Mouse (Mus musculus) intestine, embryonic 16.5 days (tissue): ENCODE measurements around the gene Tulp2. TPM values are rescaled to one million over a fixed set of nuclear protein-coding genes. Genes with fewer than 3 reads are reported as not detected.

ENCODE experiments used
- ATAC-seq: fragments of 200-750 bp; cut with Nextera tagmentation; 2 replicates; pipeline ENCODE4 v1.8.0; 2017; ENCODE audit warnings: moderate TSS enrichment, moderate library complexity
- H3K27ac ChIP-seq: fragments of 300-500 bp; sonication (generic); 2 replicates; pipeline ENCODE4 v1.5.1; 2014; ENCODE audit warnings: mild to moderate bottlenecking, low read length
- H3K27me3 ChIP-seq: fragments of 300-500 bp; sonication (generic); replicated peaks from 2 replicates; pipeline ENCODE4 v1.6.1; 2014; ENCODE audit warnings: low read length, control low read depth, mixed read lengths; ENCODE audit not compliant: control insufficient read depth, insufficient read depth
- H3K36me3 ChIP-seq: fragments of 300-500 bp; sonication (generic); 2 replicates; pipeline ENCODE4 v1.6.1; 2014; ENCODE audit warnings: low read length, control low read depth; ENCODE audit not compliant: control insufficient read depth, insufficient read depth
- H3K4me1 ChIP-seq: fragments of 300-500 bp; sonication (generic); 2 replicates; pipeline ENCODE4 v1.6.1; 2014; ENCODE audit warnings: low read length, control low read depth, mixed read lengths; ENCODE audit not compliant: control insufficient read depth, insufficient read depth
- H3K4me2 ChIP-seq: fragments of 300-500 bp; sonication (generic); 2 replicates; pipeline ENCODE4 v1.6.1; 2014; ENCODE audit warnings: low read depth, low read length, control low read depth
- H3K4me3 ChIP-seq: fragments of 300-500 bp; sonication (generic); 2 replicates; pipeline ENCODE4 v1.5.1; 2014; ENCODE audit warnings: mild to moderate bottlenecking, low read length
- H3K9ac ChIP-seq: fragments of 300-500 bp; sonication (generic); 2 replicates; pipeline ENCODE4 v1.6.1; 2014; ENCODE audit warnings: low read depth, low read length
- H3K9me3 ChIP-seq: fragments of 300-500 bp; sonication (generic); 2 replicates; pipeline ENCODE4 v1.6.1; 2016; ENCODE audit warnings: low read length, control low read depth; ENCODE audit not compliant: control insufficient read depth
- WGBS: fragments of 180-500 bp; shearing (Covaris S2); extraction: QIAGEN DNeasy Blood & Tissue Kit; methylation state at CpG from one replicate; pipeline ENCODE4 v1.1.7; 2014; 5-methylcytosine and 5-hydroxymethylcytosine counted together
- polyA plus RNA-seq: library from polyadenylated mRNA; unstranded; fragments of >200 nt; fragmentation: Nextera tagmentation; extraction: Ambion mirVana; gene quantifications from 2 replicates; pipeline ENCODE4 v1.2.1, GENCODE M21; 2015

Gene Tulp2
- polyA plus RNA-seq, 1 experiment from 2014 or later, result 0.93 TPM

GRCm38 (mm10) chr7:45554744-45555143 lies 73.1 kb downstream of the Tulp2 start, which contains the start of gene Hsd17b14:
Gene Hsd17b14 (plus strand): TSS chr7:45554893.
- 36% methylated on average over 8 of the region's 8 CpGs for WGBS
- H3K4me3 ChIP-seq, result no peak within 1 kb of the TSS
- H3K9me3 ChIP-seq, result no peaks in the 10 kb centered on the region
- 0 out of 2 replicates have a peak, but pooled peaks cover 4% of the 10 kb centered on the region for H3K4me1 ChIP-seq
- H3K27me3 ChIP-seq, result no peaks in the 10 kb centered on the region
- H3K4me2 ChIP-seq, result no peak within 1 kb of the TSS
- ATAC-seq, result no peak
- no peak within 1 kb of the TSS for H3K9ac ChIP-seq
- no peak within 1 kb of the TSS for H3K27ac ChIP-seq
- no peaks in the 10 kb centered on the region for H3K36me3 ChIP-seq

GRCm38 (mm10) chr7:45555787-45556186 lies 74.1 kb downstream of the Tulp2 start:
- H3K4me1 ChIP-seq, result 0 out of 2 replicates have a peak, but pooled peaks cover 4% of the 10 kb centered on the region
- H3K27ac ChIP-seq, result no peak overlapping the region
- H3K27me3 ChIP-seq, result no peaks in the 10 kb centered on the region
- H3K9me3 ChIP-seq, result no peaks in the 10 kb centered on the region
- no peak overlapping the region for H3K4me3 ChIP-seq
- H3K9ac ChIP-seq, result no peak overlapping the region
- 32% methylated on average over 8 of the region's 8 CpGs for WGBS
- no peak overlapping the region for H3K4me2 ChIP-seq
- ATAC-seq, result 0 out of 2 replicates have a peak, but pooled peaks have one; percentile 37
- no peaks in the 10 kb centered on the region for H3K36me3 ChIP-seq

GRCm38 (mm10) chr7:45558907-45559306 lies 77.2 kb downstream of the Tulp2 start:
- H3K9me3 ChIP-seq, result no peaks in the 10 kb centered on the region
- H3K4me2 ChIP-seq, result no peak overlapping the region
- no peak overlapping the region for H3K27ac ChIP-seq
- ATAC-seq, result peak; percentile 34; the same call in 1 of the 2 replicates
- peaks cover 14% of the 10 kb centered on the region for H3K4me1 ChIP-seq
- H3K9ac ChIP-seq, result peak overlapping the region; percentile 6; the same call in 1 of the 2 replicates
- H3K4me3 ChIP-seq, result no peak overlapping the region
- no peaks in the 10 kb centered on the region for H3K27me3 ChIP-seq
- WGBS, result 28% methylated on average over 6 of the region's 6 CpGs
- H3K36me3 ChIP-seq, result no peaks in the 10 kb centered on the region

- WGBS, result 79% methylated on average over 7 of the region's 7 CpGs
- no peak for ATAC-seq
- no peaks in the 10 kb centered on the region for H3K27me3 ChIP-seq
- no peak overlapping the region for H3K27ac ChIP-seq
- H3K9me3 ChIP-seq, result no peaks in the 10 kb centered on the region
- no peak overlapping the region for H3K9ac ChIP-seq
- no peak overlapping the region for H3K4me3 ChIP-seq
- H3K4me2 ChIP-seq, result no peak overlapping the region
- peaks cover 14% of the 10 kb centered on the region for H3K4me1 ChIP-seq
- H3K36me3 ChIP-seq, result no peaks in the 10 kb centered on the region
Measured at GRCm38 (mm10) chr7:45560241-45560640, 78.6 kb downstream of the Tulp2 start.

- H3K36me3 ChIP-seq, result no peaks in the 10 kb centered on the region
- H3K4me3 ChIP-seq, result no peak overlapping the region
- 24% methylated on average over 17 of the region's 17 CpGs for WGBS
- H3K27ac ChIP-seq, result no peak overlapping the region
- H3K9me3 ChIP-seq, result no peaks in the 10 kb centered on the region
- peak overlapping the region; percentile 17; the same call in 1 of the 2 replicates for H3K9ac ChIP-seq
- peak overlapping the region; percentile 41; the same call in 1 of the 2 replicates for H3K4me2 ChIP-seq
- H3K4me1 ChIP-seq, result peaks cover 14% of the 10 kb centered on the region
- peak; percentile 49; the same call in 1 of the 2 replicates for ATAC-seq
- no peaks in the 10 kb centered on the region for H3K27me3 ChIP-seq
Measured at GRCm38 (mm10) chr7:45560843-45561623, 79.4 kb downstream of the Tulp2 start.

GRCm38 (mm10) chr7:45561624-45562520 lies 80.2 kb downstream of the Tulp2 start:
- ATAC-seq, result peak; percentile 67
- H3K27me3 ChIP-seq, result no peaks in the 10 kb centered on the region
- peak overlapping the region; percentile 39; the same call in 1 of the 2 replicates for H3K27ac ChIP-seq
- WGBS, result 42% methylated on average over 12 of the region's 12 CpGs
- peaks cover 14% of the 10 kb centered on the region for H3K4me1 ChIP-seq
- H3K9me3 ChIP-seq, result no peaks in the 10 kb centered on the region
- peak overlapping the region; percentile 17; the same call in 1 of the 2 replicates for H3K9ac ChIP-seq
- peak overlapping the region; percentile 41 for H3K4me2 ChIP-seq
- H3K36me3 ChIP-seq, result no peaks in the 10 kb centered on the region
- peak overlapping the region; percentile 2; the same call in 1 of the 2 replicates for H3K4me3 ChIP-seq

- Histone ChIP-seq H3K36me3 (no peaks in the 10 kb centered on the region), H3K27ac (no peak overlapping the region), H3K9me3 (no peaks in the 10 kb centered on the region), H3K9ac (no peak overlapping the region), H3K4me1 (peaks cover 16% of the 10 kb centered on the region), H3K27me3 (no peaks in the 10 kb centered on the region), H3K4me3 (no peak overlapping the region), H3K4me2 (no peak overlapping the region)
- no peak for ATAC-seq
- WGBS, result 63% methylated on average over 2 of the region's 2 CpGs
Measured at GRCm38 (mm10) chr7:45564811-45565210, 83.1 kb downstream of the Tulp2 start.

- Histone ChIP-seq H3K27ac (no peak overlapping the region), H3K4me1 (peaks cover 19% of the 10 kb centered on the region), H3K36me3 (no peaks in the 10 kb centered on the region), H3K9me3 (no peaks in the 10 kb centered on the region), H3K9ac (no peak overlapping the region), H3K27me3 (no peaks in the 10 kb centered on the region), H3K4me2 (no peak overlapping the region), H3K4me3 (no peak overlapping the region)
- no peak for ATAC-seq
- 94% methylated on average over 9 of the region's 9 CpGs for WGBS
Measured at GRCm38 (mm10) chr7:45565446-45565845, 83.8 kb downstream of the Tulp2 start.
